Mouse (Mus musculus) layer of hippocampus, adult 2 months (tissue): ENCODE data around the gene Hoxb7. TPM values are rescaled to one million over a fixed set of nuclear protein-coding genes. Genes with fewer than 3 reads are reported as not detected.

Source experiments
- DNase-seq, 2 experiments: peaks; one replicate each; pipeline ENCODE4 v3.0.0; 2022; ENCODE audit warnings: low spot score in 2 of 2
- H3K27ac ChIP-seq: fragments of 200-600 bp; 2 replicates; pipeline ENCODE4 v1.8.1; 2022
- H3K4me3 ChIP-seq: fragments of 200-600 bp; 2 replicates; pipeline ENCODE4 v1.8.1; 2022; ENCODE audit warnings: mild to moderate bottlenecking
- CTCF ChIP-seq: fragments of 200-600 bp; conservative IDR thresholded peaks from 2 replicates; pipeline ENCODE4 v1.8.1; 2022; ENCODE audit warnings: antibody characterized with exemption, mild to moderate bottlenecking, moderate library complexity
- total RNA-seq, 2 experiments: library from RNA; stranded (reverse); gene quantifications; 2 replicates each; pipeline ENCODE4 v1.2.3; 2021

Gene Hoxb7
- total RNA-seq, 2 experiments from 2014 or later, result not detected

GRCm38 (mm10) chr11:96261323-96261890, 25.0 kb upstream of the Hoxb7 start:
- no peak overlapping the region for H3K4me3 ChIP-seq
- H3K27ac ChIP-seq, result no peak overlapping the region
- DNase-seq, result no peak
- peak; percentile 70 for TF ChIP-seq CTCF

- no peak for TF ChIP-seq CTCF
- DNase-seq, result no peak
Measured at GRCm38 (mm10) chr11:96262262-96262830, 24.1 kb upstream of the Hoxb7 start.

GRCm38 (mm10) chr11:96263636-96264389, 22.6 kb upstream of the Hoxb7 start:
- Histone ChIP-seq H3K27ac (no peak overlapping the region), H3K4me3 (no peak overlapping the region)
- no peak for TF ChIP-seq CTCF
- DNase-seq, result no peak

More at GRCm38 (mm10) chr11:96262262-96262830, 24.1 kb upstream of the Hoxb7 start:
- no peak overlapping the region for H3K4me3 ChIP-seq
- no peak overlapping the region for H3K27ac ChIP-seq

- TF ChIP-seq CTCF, result no peak
- DNase-seq, result no peak
- no peak overlapping the region for H3K4me3 ChIP-seq
- H3K27ac ChIP-seq, result no peak overlapping the region
Measured at GRCm38 (mm10) chr11:96264390-96265020, 21.9 kb upstream of the Hoxb7 start.

GRCm38 (mm10) chr11:96265954-96266353, 20.5 kb upstream of the Hoxb7 start:
- no peak overlapping the region for H3K4me3 ChIP-seq
- no peak for DNase-seq
- TF ChIP-seq CTCF, result no peak
- no peak overlapping the region for H3K27ac ChIP-seq

- H3K27ac ChIP-seq, result no peak overlapping the region
- DNase-seq, result no peak
- H3K4me3 ChIP-seq, result no peak overlapping the region
- TF ChIP-seq CTCF, result no peak
Measured at GRCm38 (mm10) chr11:96267021-96267920, 19.2 kb upstream of the Hoxb7 start.

GRCm38 (mm10) chr11:96268031-96268745, 18.2 kb upstream of the Hoxb7 start:
- H3K27ac ChIP-seq, result no peak overlapping the region
- TF ChIP-seq CTCF, result no peak
- no peak for DNase-seq
- no peak overlapping the region for H3K4me3 ChIP-seq

GRCm38 (mm10) chr11:96269869-96270268, 16.6 kb upstream of the Hoxb7 start:
- DNase-seq, result no peak
- H3K4me3 ChIP-seq, result no peak overlapping the region
- TF ChIP-seq CTCF, result no peak
- no peak overlapping the region for H3K27ac ChIP-seq

- no peak within 1 kb of the TSS for H3K27ac ChIP-seq
- no peak for TF ChIP-seq CTCF
- H3K4me3 ChIP-seq, result no peak within 1 kb of the TSS
- no peak for DNase-seq
Measured at GRCm38 (mm10) chr11:96270996-96271540, 15.4 kb upstream of the Hoxb7 start, which contains the start of gene Hoxb9. TSS of gene Hoxb9 (plus strand) at chr11:96271457.

- no peak for DNase-seq
- no peak for TF ChIP-seq CTCF
- H3K4me3 ChIP-seq, result no peak overlapping the region
- H3K27ac ChIP-seq, result no peak overlapping the region
Measured at GRCm38 (mm10) chr11:96271541-96272011, 14.8 kb upstream of the Hoxb7 start.
